Mouse (Mus musculus): Measurements from ENCODE around the gene Ap3d1. TPM values are rescaled to one million over a fixed set of nuclear protein-coding genes. Genes with fewer than 3 reads are reported as not detected.
A peak's percentile ranks its signal among the peaks of the same experiment; 100 is the strongest.

Gene Ap3d1
- total RNA-seq (2017), result 142 and 173 TPM in 2 replicates

DNA sequence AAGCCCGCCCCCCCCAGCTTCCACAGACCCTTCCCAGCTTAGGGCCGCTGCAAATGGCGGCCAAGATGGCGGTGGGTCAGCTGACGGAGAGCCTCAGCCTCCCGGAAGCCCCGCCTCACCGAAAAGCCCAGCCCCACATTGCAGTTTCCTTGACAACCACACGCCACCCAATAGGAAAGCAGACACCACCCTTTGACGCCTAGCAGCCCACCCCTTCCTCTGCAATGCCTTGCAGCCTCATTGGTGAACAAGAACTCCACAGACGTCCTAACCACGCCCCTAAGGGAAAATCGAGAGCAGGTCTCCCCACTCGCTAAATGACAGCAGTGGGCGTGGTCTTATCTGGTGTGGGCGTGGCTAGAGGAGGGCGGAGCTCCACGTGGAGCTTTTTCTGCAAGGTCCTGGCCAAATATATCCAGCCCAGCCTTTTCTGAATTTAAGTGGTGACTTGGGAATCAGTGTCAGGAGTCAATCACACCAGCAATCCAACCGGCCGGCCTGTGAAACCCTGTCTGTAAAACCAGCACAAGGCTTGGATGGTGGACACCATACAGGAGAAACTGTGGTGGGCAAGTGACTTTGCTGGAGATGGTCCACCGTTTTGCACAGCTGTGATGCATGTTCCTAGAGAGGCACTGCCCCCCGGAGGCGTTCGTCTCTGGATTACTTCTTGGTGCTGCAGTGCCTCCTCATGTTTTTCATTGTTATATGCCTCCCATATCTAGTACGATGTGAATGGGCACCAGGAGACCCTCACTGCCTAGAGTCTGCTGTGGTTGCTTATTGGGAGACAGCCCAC, at the start of gene Ap3d1:
Gene Ap3d1 (minus strand): TSS at position 85 of the 799 bp plus-strand sequence.
- peak; percentile 99 for ATAC-seq (ENCODE audit: extremely low read depth, insufficient number of reproducible peaks, low FRiP score, poor library complexity, severe bottlenecking)

DNA sequence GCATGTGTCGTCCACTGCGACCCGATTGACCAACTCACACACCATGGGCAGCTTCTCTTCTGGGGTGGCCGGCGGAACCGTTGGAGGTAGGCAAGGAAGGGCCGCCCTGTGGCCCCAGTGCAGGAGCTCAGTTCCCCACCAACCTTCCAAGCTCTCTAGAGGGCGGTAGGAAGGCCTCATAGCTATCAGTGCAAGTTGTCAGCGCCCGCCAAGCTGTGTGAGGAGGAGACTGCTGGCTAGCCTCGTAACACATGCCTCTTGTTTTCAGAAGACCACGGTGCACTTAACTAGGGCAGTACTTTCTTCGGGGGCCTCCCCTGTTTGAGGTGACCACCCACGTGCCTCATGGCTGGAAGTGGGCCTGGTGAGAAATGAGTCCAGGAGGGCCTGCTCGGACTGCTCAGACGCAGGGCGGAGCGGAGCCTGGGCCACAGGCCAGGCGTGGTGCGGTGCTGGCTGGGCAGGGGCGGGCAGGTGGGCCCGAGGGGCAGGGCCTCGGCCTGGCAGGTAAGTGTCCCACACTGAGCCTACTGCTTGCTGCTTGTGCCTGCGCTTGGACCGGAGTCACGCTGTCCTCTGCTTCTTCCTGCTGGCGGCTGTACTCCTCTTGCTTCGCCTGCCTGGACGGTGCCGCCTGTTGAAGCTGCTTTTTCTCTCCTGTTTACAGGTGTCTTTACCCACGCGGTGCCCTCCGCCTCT, 49.6 kb upstream of the Ap3d1 start:
- ATAC-seq (ENCODE audit: extremely low read depth, insufficient number of reproducible peaks, low FRiP score, poor library complexity, severe bottlenecking), result no peak

DNA sequence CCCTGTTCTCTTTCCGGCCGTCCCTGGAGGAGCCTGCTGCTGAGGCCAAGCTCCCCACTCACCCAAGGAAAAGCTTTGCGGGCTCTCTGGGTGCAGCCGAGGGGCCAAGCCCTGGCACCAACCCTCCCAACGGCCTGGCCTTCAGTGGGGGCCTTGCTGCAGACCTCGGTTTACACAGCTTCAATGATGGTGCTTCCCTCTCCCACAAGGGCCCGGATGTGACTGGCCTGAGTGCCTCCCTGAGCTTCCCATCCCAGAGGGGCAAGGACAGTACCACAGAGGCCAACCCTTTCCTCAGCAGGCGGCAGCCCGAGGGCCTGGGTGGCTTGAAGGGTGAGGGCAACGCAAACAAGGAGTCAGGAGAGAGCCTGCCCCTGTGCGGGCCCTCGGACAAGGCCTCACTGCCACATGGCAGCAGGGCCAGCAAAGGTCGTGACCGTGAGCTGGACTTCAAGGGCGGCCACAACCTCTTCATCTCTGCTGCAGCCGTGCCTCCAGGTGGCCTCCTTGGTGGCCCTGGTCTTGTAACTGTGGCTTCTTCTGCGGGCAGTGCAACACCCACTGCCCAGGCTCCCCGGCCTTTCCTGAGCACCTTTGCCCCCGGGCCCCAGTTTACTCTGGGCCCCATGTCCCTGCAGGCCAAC, 48.8 kb upstream of the Ap3d1 start:
- ATAC-seq (ENCODE audit: extremely low read depth, insufficient number of reproducible peaks, low FRiP score, poor library complexity, severe bottlenecking), result no peak

DNA sequence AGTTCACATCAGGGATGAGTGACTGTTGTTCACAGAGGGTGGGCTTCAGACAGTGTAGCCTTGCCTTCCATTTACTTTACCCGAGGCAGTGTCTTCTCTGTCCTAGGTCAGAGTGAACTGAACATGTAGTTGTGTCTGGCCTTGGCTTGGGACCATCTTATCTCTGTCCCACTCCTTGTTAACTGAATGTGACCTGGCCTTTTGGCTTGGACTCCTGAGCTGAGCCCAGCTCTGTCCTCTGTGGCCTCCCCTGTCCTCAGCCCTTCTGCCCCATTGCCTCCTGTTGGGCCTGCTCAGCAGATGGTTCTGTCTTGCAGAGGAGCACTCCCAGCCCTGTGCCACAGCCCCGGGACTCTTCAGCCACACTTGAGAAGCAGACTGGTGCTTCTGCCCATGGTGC, 45.5 kb upstream of the Ap3d1 start:
- ATAC-seq (ENCODE audit: extremely low read depth, insufficient number of reproducible peaks, low FRiP score, poor library complexity, severe bottlenecking), result no peak

DNA sequence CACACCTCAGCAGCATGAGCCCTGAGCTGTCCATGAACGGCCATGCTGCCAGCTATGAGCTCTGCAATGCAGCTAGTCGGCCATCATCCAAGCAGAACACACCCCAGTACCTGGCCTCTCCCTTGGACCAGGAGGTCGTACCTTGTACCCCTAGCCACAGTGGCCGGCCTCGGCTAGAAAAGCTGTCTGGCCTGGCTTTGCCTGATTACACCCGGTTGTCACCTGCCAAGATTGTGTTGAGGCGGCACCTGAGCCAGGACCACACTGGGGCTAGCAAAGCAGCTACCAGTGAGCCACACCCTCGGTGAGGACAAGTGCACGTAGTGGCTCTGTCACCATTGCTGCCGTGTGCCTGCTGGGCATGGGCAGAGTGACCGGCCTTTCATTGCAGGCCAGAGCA, 43.9 kb upstream of the Ap3d1 start:
- ATAC-seq (ENCODE audit: extremely low read depth, insufficient number of reproducible peaks, low FRiP score, poor library complexity, severe bottlenecking), result no peak

DNA sequence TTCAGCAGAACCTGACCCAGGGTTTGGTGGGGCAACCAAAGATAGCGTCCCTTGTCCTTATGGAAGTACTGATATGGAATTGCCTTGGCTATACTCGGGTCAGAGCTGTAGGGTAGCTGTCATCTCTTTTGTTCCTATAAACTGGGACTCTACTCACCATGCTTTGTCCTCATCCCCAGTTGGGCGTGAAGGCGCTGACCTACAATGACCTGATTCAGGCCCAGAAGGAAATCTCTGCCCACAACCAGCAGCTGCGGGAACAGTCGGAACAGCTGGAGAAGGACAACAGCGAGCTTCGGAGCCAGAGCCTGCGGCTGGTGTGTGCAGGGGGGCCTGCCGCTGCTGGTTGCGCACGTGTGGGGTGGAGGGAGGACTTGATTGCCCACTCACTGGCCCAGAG, 42.8 kb upstream of the Ap3d1 start:
- no peak for ATAC-seq (ENCODE audit: extremely low read depth, insufficient number of reproducible peaks, low FRiP score, poor library complexity, severe bottlenecking)

DNA sequence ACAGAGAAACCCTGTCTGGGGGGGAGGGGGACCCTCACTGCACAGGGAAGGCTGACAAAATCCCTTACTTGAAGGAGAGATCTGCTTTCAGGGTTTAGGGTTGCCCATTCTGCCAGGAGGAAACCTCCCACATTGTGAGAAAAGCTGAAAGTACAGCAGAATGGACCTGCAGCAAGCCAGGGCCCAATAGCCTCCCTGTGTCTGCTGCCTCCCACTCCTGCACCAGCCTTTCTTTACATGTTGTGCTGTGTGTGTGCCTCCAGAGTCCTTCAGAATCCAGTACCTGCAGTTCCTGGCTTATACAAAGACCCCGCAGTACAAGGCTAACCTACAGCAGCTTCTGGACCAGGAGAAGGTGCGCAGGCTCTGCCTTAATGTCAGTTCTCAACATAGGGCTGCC, 42.2 kb upstream of the Ap3d1 start:
- no peak for ATAC-seq (ENCODE audit: extremely low read depth, insufficient number of reproducible peaks, low FRiP score, poor library complexity, severe bottlenecking)

DNA sequence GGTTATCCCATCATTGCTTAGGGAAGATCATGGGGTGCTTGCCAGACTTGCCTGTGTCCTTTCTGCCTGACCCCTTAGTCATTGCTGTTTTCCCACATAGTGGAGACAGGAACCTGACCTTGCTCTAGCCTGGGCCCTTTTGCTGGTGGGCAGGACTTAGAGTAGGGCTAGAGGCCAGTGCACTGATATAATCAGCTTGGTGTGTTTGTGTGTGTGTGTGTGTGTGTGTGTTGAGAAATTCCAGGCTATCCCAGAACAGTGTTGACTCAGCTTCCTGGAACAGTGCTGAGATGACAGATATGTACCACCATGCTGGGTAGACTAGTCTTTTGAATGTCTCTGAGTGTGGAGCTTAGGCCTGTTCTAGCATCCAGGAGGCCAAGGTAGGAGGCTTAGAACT, 37.5 kb upstream of the Ap3d1 start:
- ATAC-seq (ENCODE audit: extremely low read depth, insufficient number of reproducible peaks, low FRiP score, poor library complexity, severe bottlenecking), result no peak

DNA sequence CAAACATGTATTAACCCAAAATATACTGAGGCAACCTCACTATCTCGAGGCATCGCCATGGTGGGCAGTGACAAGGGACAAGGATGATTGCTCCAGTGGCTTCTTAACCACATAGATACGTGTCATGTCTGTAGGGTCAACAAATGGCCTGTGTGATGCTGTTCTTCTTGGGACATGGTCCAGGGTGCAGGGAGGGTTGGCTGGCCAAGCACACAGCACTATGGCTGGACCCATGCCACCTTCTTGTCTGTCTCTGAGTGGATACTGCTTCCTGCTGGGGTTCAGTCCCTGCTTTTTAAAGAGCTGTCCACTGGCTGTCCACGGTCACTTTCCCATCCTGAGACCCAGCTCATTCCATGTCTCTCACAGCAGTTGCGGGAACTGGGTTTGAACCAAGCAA, 35.1 kb upstream of the Ap3d1 start:
- ATAC-seq (ENCODE audit: extremely low read depth, insufficient number of reproducible peaks, low FRiP score, poor library complexity, severe bottlenecking), result no peak

DNA sequence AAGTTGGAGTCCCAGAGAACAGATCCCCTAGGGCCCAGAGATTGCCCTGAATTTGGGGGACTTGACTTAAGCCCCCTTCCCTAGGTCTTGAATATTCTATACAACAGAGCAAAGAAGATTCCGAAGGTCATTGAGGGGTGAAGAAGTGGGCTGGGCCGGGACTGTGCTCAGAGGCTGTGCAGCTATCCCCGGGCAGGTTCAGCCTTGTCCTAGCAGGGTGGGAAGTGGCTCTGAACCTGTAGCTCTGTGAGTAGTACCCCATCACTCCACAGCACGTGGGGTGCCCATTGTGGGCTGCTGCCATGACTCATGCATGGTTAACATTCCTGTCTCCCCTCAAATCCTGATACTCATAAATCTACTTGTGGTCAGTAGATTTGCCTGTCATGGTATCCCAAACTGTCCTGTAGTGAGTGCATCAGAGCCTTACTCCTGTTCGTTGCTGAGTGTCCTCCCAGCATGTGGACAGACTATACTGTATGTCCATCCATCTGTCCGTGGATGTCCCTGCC, 34.4 kb upstream of the Ap3d1 start:
- ATAC-seq (ENCODE audit: extremely low read depth, insufficient number of reproducible peaks, low FRiP score, poor library complexity, severe bottlenecking), result no peak

DNA sequence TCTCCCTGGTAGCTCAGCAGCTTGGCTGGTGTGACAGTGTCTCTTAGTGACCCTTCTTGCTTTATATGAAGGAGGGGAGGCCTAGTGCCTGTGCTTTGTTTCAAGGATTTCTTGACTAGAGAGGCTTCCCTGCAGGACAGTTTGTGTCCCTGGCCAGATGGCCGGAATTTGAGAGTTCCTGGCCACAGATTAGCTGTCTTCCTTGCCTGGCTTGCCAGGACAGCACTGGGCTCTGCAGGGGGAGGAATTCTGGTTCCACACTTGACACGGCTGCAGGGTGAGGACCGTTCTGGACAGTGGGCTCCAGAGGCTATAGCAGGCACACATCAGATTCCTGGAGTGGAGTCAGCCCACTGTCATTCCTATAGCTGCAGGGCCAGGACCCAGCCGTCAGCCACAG, 33.7 kb upstream of the Ap3d1 start:
- ATAC-seq (ENCODE audit: extremely low read depth, insufficient number of reproducible peaks, low FRiP score, poor library complexity, severe bottlenecking), result no peak

DNA sequence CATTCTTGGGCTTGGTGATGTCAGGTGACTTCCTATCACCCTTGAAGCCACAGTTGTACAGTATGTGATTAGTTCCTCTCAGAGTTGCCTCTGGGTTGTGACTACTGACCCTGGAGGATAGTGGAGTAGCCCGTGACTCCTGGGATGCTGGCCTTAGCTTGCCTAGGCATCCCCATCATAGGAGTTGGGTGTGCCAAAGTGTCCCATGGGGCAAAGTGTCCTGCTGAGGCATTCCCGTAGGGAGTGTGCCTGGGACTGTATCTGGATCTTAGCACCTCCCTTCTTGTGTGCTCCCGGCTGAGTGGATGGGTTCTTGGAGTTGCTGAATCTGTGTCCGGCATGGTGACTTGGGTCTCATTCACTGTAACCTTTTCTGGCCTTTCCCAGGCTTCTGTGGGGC, 32.9 kb upstream of the Ap3d1 start:
- no peak for ATAC-seq (ENCODE audit: extremely low read depth, insufficient number of reproducible peaks, low FRiP score, poor library complexity, severe bottlenecking)

DNA sequence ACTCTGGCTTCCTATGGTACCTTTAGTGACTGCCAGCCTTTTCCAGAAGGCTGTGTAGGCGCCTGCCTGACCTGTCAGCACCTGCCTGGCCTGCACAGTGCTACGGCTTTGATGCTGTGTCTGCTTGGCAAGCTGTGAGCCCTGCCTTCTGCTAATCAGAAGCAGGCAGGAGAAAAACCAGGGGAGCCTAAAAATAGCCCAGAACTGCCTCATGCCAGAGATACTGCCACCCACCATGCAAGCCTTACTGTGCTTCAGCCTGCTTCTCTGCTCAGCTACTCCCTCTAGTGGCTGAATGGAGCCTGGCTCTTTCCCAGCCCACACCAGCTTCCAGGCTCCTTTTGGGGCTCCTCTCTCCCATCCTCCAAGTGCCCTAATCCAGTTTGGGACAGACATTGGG, 32.5 kb upstream of the Ap3d1 start:
- peak; percentile 69 for ATAC-seq (ENCODE audit: extremely low read depth, insufficient number of reproducible peaks, low FRiP score, poor library complexity, severe bottlenecking)

DNA sequence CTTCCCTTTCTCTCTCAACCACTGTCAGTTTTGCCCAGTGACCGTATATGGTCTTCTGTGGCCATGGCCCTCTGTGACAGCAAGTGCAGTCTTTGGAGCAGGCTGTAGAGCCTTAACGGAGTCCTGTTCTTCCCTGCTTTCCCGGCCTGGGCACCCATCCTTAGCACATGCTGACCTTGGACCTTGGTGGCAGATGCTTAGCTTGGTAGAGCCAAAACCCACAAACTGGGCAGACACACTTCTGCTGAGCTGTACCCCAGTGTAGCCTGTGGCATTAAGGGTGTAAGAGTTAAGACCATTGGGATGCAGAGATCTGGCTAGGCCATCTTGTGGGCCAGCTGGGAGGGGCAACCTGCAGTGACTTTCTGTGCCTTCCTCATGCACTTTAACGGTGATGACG, 31.8 kb upstream of the Ap3d1 start:
- no peak for ATAC-seq (ENCODE audit: extremely low read depth, insufficient number of reproducible peaks, low FRiP score, poor library complexity, severe bottlenecking)

DNA sequence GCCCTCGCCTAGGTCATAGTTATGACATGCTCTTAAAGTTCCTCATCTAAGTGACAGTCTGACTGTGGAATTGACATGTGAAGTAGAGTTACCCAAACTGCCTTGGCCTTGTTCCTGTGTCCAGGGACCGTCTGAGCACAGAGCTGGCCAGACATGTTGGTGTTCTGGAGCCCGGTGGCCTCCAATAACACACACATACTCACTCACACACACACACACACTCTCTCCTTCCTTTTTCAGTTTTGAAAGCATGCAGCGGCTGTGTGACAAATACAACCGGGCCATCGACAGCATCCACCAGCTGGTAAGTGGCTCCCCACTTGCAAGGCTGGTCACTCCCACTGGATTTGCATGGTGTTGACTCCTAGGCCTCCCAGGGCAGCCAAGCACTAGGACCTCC, 26.3 kb upstream of the Ap3d1 start:
- ATAC-seq (ENCODE audit: extremely low read depth, insufficient number of reproducible peaks, low FRiP score, poor library complexity, severe bottlenecking), result no peak

DNA sequence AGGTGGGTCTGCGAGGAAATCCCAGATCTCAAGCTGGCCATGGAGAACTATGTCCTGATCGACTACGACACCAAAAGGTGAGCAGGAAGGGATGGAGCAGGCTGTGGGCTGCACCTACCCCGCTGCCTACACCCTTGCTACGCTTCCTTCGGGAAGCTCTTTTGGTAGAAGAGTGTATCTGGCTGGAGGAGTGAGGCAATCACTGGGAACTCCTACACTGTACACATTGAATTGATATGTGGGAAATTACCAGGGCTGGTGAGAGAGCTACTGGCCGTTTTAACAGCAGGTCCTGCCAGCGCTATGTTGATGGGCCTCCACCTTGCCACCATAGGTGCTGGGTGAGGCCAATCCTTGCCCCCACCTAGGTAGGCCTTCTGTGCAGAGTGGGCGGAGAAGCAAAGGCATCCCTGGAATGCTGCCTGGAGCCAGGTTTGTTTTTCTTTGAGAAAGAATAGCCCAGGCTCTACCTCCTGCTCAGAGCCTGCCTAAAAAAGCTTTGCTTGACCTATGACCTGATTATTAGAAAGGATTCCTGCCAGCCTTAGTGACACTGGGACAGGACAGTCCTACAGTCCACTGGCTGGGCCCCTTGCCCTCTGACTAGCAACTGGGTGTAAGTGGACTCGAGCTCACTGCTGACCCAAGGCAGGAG, 24.2 kb upstream of the Ap3d1 start:
- ATAC-seq (ENCODE audit: extremely low read depth, insufficient number of reproducible peaks, low FRiP score, poor library complexity, severe bottlenecking), result no peak

DNA sequence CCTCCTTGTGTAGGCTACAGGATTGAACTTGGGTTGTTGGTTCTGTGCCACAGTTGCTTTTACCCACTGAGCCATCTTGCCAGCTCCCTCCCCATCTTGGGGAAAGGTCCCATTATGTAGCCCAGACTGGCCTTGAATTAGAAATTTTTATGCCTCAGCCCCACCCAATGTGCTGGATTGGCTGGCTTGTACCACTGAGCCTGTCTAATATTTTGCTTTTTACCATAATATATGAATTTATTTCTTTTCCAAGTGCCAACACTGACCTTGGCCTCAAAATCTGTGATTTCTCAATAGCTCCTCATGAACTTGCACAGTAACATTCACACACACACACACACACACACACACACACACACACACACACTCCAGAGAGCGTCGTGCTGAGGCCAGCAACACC, 23.7 kb upstream of the Ap3d1 start:
- ATAC-seq (ENCODE audit: extremely low read depth, insufficient number of reproducible peaks, low FRiP score, poor library complexity, severe bottlenecking), result no peak

DNA sequence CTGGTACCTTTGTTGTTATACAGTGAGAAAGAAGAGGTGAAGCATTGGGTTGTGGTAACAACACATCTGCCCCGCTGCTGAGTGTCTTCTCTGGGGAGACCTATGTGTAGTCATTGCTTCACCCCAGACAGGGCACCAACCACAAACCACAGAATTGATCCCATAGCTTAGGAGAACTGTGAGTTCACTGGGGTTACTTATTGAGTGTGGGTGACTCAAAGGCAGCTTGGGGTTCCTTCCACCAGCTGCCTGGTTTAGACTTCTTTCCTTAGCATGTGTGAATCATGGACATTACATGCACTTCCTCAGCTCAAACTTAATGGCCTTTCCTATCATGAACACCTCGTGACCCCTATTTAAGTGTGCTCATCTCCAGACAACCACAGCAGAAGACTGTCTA, 21.4 kb upstream of the Ap3d1 start:
- ATAC-seq (ENCODE audit: extremely low read depth, insufficient number of reproducible peaks, low FRiP score, poor library complexity, severe bottlenecking), result peak; percentile 22; the same call in 1 of the 2 replicates

DNA sequence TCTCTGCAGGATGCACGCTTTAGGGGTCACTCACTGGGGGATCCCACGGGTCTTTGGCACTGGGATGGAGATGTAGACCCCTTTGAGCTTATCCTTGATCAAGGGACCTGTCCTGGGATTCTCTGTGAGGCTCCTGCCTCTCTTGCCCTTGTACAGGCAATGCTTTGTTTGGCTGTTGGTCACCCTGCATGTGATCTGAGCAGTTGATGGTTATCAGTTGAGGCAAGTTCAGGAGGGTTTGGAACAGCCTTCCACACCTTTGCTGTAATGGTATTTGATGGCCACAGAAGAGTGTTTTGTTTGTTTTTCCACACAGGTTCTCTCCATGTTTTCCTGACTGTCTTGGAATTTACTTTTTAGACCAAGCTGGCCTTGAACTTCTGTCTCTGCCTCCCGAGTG, 19.8 kb upstream of the Ap3d1 start:
- ATAC-seq (ENCODE audit: extremely low read depth, insufficient number of reproducible peaks, low FRiP score, poor library complexity, severe bottlenecking), result no peak
